Comparison of ENCODE assay signal across 8 mouse cellular contexts in the genomic region with DNA sequence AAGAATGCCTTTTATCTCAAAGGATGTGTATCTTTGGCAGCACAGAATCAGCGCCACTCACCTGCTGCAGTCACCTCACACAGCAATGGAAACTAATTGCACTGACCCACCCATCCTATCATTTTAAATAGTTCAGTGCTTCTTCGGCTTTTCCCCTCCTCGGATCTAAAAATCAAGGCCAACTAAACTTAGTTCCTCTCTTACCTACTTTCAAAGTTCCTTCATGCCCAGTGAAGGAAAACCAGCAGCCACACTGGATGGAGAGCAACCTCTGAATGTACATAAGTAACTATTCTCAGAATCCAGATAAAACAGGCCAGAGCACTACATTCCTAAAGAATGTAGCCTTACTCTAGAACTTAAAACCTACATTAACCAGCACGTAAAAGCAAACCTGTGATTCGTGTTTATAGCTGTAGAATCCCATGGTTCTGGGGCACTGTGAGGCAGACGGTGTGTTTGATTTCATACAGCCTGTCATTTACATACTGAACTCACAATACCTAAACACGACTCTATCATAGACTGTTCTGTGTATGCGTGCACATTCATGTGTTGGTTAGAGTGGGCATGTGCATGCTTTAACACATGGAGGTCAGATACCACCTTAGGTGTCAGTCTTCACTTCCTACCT. TPM values are rescaled to one million over a fixed set of nuclear protein-coding genes. Genes with fewer than 3 reads are reported as not detected.
DNase-seq lines count a peak whose midpoint lies in the region; ATAC-seq and TF ChIP-seq lines count a peak whose summit lies in the region.

No protein-coding gene starts in this region.

- H3K79me2 ChIP-seq in macrophage (ENCODE audit: inconsistent target), result peaks cover 37% of the 10 kb centered on the region

- peaks cover 32% of the 10 kb centered on the region for H3K4me1 ChIP-seq in heart, embryonic 15.5 days (replicated peaks)
- H3K4me1 ChIP-seq in ES-E14 (ENCODE audit: control insufficient read depth in 2 of 2, insufficient read depth in 2 of 2, low read length in 2 of 2, poor library complexity in 1 of 2), result peaks cover 0 to 5% of the 10 kb centered on the region in 2 experiments; a peak in 2 of 4 replicates
- peaks cover 10% of the 10 kb centered on the region for H3K4me1 ChIP-seq in hindbrain, embryonic 11.5 days (replicated peaks; ENCODE audit: control insufficient read depth, insufficient read depth, low read length)

- no peaks in the 10 kb centered on the region for H3K9me3 ChIP-seq in heart, embryonic 15.5 days (replicated peaks)
- H3K9me3 ChIP-seq in ES-E14 (ENCODE audit: control insufficient read depth, insufficient read depth, low read depth, low read length), result no peaks in the 10 kb centered on the region
- H3K9me3 ChIP-seq in hindbrain, embryonic 11.5 days (ENCODE audit: control insufficient read depth, low read length), result no peaks in the 10 kb centered on the region

- H3K4me3 ChIP-seq in heart, embryonic 15.5 days, result peak overlapping the region; percentile 74
- peak overlapping the region; percentile 78 to 98; a peak in 2 of 4 replicates for H3K4me3 ChIP-seq in ES-E14 (ENCODE audit: insufficient read depth in 1 of 2, low read depth in 1 of 2, low read length in 2 of 2, poor library complexity in 1 of 2, severe bottlenecking in 1 of 2)
- peak overlapping the region; percentile 74; the same call in 1 of the 2 replicates for H3K4me3 ChIP-seq in hindbrain, embryonic 11.5 days (ENCODE audit: low read depth, low read length)
- H3K4me3 ChIP-seq in macrophage (ENCODE audit: inconsistent target), result peak overlapping the region; percentile 61

- peak overlapping the region; percentile 89 for H3K4me2 ChIP-seq in heart, embryonic 15.5 days
- H3K4me2 ChIP-seq in hindbrain, embryonic 11.5 days (replicated peaks; ENCODE audit: low read depth, low read length), result no peak overlapping the region

- no peak for DNase-seq in heart, postnatal 4 days
- DNase-seq in ES-E14 (ENCODE audit: low read depth, low spot score), result no peak
- no peak for DNase-seq in hindbrain, embryonic 11.5 days (ENCODE audit: low spot score)
- no peak for DNase-seq in adrenal gland, postnatal 10 days
- no peak for DNase-seq in thymus, postnatal 36 days

- peak overlapping the region; percentile 78; the same call in 1 of the 2 replicates for H3K27ac ChIP-seq in heart, embryonic 15.5 days
- no peak overlapping the region for H3K27ac ChIP-seq in ES-E14 (ENCODE audit: insufficient read depth, low read depth, low read length, poor library complexity, severe bottlenecking)
- no peak overlapping the region for H3K27ac ChIP-seq in hindbrain, embryonic 11.5 days (ENCODE audit: low read depth, low read length)
- H3K27ac ChIP-seq in macrophage, result peak overlapping the region; percentile 41; the same call in 1 of the 2 replicates

- 83% methylated on average over 8 of the region's 8 CpGs for WGBS in heart, embryonic 15.5 days
- WGBS in hindbrain, embryonic 11.5 days, result 92% methylated on average over 8 of the region's 8 CpGs
- WGBS in macrophage (ENCODE audit: missing documents), result 85% methylated on average over 8 of the region's 8 CpGs

- in situ Hi-C loops in ES-E14 (cut with MboI; ENCODE audit: low sequenced_read_pairs in 2 of 2, unreplicated experiment in 2 of 2), result loop anchor here in 1 of 2 experiments (25.0 kb wide), 1 partner anchor 98 kb away; a partner anchor contains a TSS

- H3K36me3 ChIP-seq in heart, embryonic 15.5 days, result peaks cover 31% of the 10 kb centered on the region
- H3K36me3 ChIP-seq in ES-E14 (ENCODE audit: control insufficient read depth, insufficient read depth, low read length, poor library complexity, severe bottlenecking) (peaks cover 19% of the 10 kb centered on the region), macrophage (ENCODE audit: inconsistent target) (0 out of 2 replicates have a peak, but pooled peaks cover 15% of the 10 kb centered on the region)
- H3K36me3 ChIP-seq in hindbrain, embryonic 11.5 days (ENCODE audit: control insufficient read depth, insufficient read depth, low read length), result no peaks in the 10 kb centered on the region; the same call in 1 of the 2 replicates

- no peak for ATAC-seq in heart, embryonic 15.5 days (replicated peaks; ENCODE audit: insufficient number of reproducible peaks, insufficient read depth, low FRiP score, low read depth)
- ATAC-seq in hindbrain, embryonic 11.5 days (ENCODE audit: low FRiP score), result no peak
- no peak for ATAC-seq in erythroid progenitor cell, adult 5-6 weeks (replicated peaks; ENCODE audit: low FRiP score, poor library complexity, severe bottlenecking)

- H3K9ac ChIP-seq in heart, embryonic 15.5 days, result no peak overlapping the region
- no peak overlapping the region; the same call in 1 of the 2 replicates for H3K9ac ChIP-seq in ES-E14 (ENCODE audit: insufficient read depth, low read depth, low read length, poor library complexity, severe bottlenecking)
- no peak overlapping the region for H3K9ac ChIP-seq in hindbrain, embryonic 11.5 days (ENCODE audit: low read depth, low read length)

- H3K27me3 ChIP-seq in heart, embryonic 15.5 days, result no peaks in the 10 kb centered on the region
- no peaks in the 10 kb centered on the region for H3K27me3 ChIP-seq in hindbrain, embryonic 11.5 days (ENCODE audit: control insufficient read depth, insufficient read depth, low read length)

TF ChIP-seq in ES-E14, 5 proteins besides CTCF, POLR2A, EP300 and RAD21:
- TF ChIP-seq HCFC1 (IDR thresholded peaks at IDR 0.05; ENCODE audit: borderline replicate concordance, insufficient read depth, low read length), result no peak
- no peak for TF ChIP-seq ZC3H11A (IDR thresholded peaks at IDR 0.05; ENCODE audit: borderline replicate concordance, low read depth, low read length)
TF ChIP-seq in ES-E14: peak in this region for 0.

RNA-seq across cellular contexts. Expression of a gene that starts 0.9 kb away (rescaled TPM):
- polyA plus RNA-seq in heart, embryonic 15.5 days (2015; fragmentation: Nextera tagmentation; extraction: Ambion mirVana), result 89.5 and 99.0 TPM in 2 replicates
- 10 to 100 TPM; 39.7 to 42.5 TPM for total RNA-seq in heart, postnatal 4 days (2021)
- total RNA-seq in ES-E14 (2012; rRNA removed), result 54.4 and 72.4 TPM in 2 replicates
- 164 and 228 TPM in 2 replicates for polyA plus RNA-seq in hindbrain, embryonic 11.5 days (2014; fragmentation: Nextera tagmentation; extraction: Ambion mirVana)
- 10 to 100 TPM in 6 of 26 experiments, 1 to 10 TPM in 20; 1.4 to 11.9 (median 4.3) TPM for total RNA-seq in macrophage (2018; cell fraction: chromatin; rRNA removed)
- total RNA-seq in macrophage (2018; cell fraction: cytosol; rRNA removed), result 10 to 100 TPM; 13.5 to 28.1 (median 18.6) TPM
- 10 to 100 TPM in 6 of 26 experiments, 1 to 10 TPM in 20; 2.1 to 22.0 (median 6.1) TPM for total RNA-seq in macrophage (2018; cell fraction: nucleus; rRNA removed)
- 18.9 to 48.0 TPM (median 43.5 TPM) in 3 replicates for polyA plus RNA-seq in macrophage (2018)
- total RNA-seq in adrenal gland, postnatal 10 days (2021), result 10 to 100 TPM; 33.7 to 36.6 TPM
- 86.9 and 96.0 TPM in 2 replicates for total RNA-seq in erythroid progenitor cell, adult 5-6 weeks (2015; ENCODE audit: low replicate concordance)
- total RNA-seq in erythroid progenitor cell, adult 5-6 weeks (2017; ENCODE audit: low replicate concordance), result 210 and 262 TPM in 2 replicates

RNA-seq across cellular contexts. Expression of a gene that starts 3.9 kb away (rescaled TPM):
- 88.5 and 98.2 TPM in 2 replicates for polyA plus RNA-seq in heart, embryonic 15.5 days (2015; fragmentation: Nextera tagmentation; extraction: Ambion mirVana)
- total RNA-seq in heart, postnatal 4 days (2021), result 10 to 100 TPM; 68.8 to 70.0 TPM
- total RNA-seq in ES-E14 (2012; rRNA removed), result 95.4 and 96.3 TPM in 2 replicates
- 71.2 and 74.7 TPM in 2 replicates for polyA plus RNA-seq in hindbrain, embryonic 11.5 days (2014; fragmentation: Nextera tagmentation; extraction: Ambion mirVana)
- 1 to 10 TPM in 21 of 26 experiments, under 1 TPM in 5; 0.30 to 9.6 (median 3.0) TPM for total RNA-seq in macrophage (2018; cell fraction: chromatin; rRNA removed)
- 10 to 100 TPM; 15.6 to 35.4 (median 26.7) TPM for total RNA-seq in macrophage (2018; cell fraction: cytosol; rRNA removed)
- 10 to 100 TPM in 4 of 26 experiments, 1 to 10 TPM in 22; 2.4 to 15.6 (median 6.4) TPM for total RNA-seq in macrophage (2018; cell fraction: nucleus; rRNA removed)
- 11.6 to 27.2 TPM (median 18.7 TPM) in 3 replicates for polyA plus RNA-seq in macrophage (2018)
- total RNA-seq in adrenal gland, postnatal 10 days (2021), result 100 to 1,000 TPM in 1 of 2 experiments, 10 to 100 TPM in 1; 93.8 to 101 TPM
- total RNA-seq in erythroid progenitor cell, adult 5-6 weeks (2015; ENCODE audit: low replicate concordance), result 9.2 and 20.2 TPM in 2 replicates
- total RNA-seq in erythroid progenitor cell, adult 5-6 weeks (2017; ENCODE audit: low replicate concordance), result 6.9 and 15.9 TPM in 2 replicates

RNA-seq across cellular contexts. Expression of a gene that starts 41.6 kb away (rescaled TPM):
- 23.1 and 27.3 TPM in 2 replicates for polyA plus RNA-seq in heart, embryonic 15.5 days (2015; fragmentation: Nextera tagmentation; extraction: Ambion mirVana)
- 10 to 100 TPM; 34.4 to 35.8 TPM for total RNA-seq in heart, postnatal 4 days (2021)
- 18.0 and 19.6 TPM in 2 replicates for total RNA-seq in ES-E14 (2012; rRNA removed)
- 56.5 and 61.9 TPM in 2 replicates for polyA plus RNA-seq in hindbrain, embryonic 11.5 days (2014; fragmentation: Nextera tagmentation; extraction: Ambion mirVana)
- total RNA-seq in macrophage (2018; cell fraction: chromatin; rRNA removed), result 100 to 1,000 TPM in 1 of 26 experiments, 10 to 100 TPM in 25; 10.9 to 101 (median 48.3) TPM
- total RNA-seq in macrophage (2018; cell fraction: cytosol; rRNA removed), result 10 to 100 TPM; 11.6 to 25.2 (median 17.8) TPM
- 10 to 100 TPM in 23 of 26 experiments, 1 to 10 TPM in 3; 7.6 to 75.4 (median 23.7) TPM for total RNA-seq in macrophage (2018; cell fraction: nucleus; rRNA removed)
- 17.1 to 22.7 TPM (median 22.6 TPM) in 3 replicates for polyA plus RNA-seq in macrophage (2018)
- 10 to 100 TPM; 29.3 to 35.3 TPM for total RNA-seq in adrenal gland, postnatal 10 days (2021)
- total RNA-seq in erythroid progenitor cell, adult 5-6 weeks (2015; ENCODE audit: low replicate concordance), result 13.4 and 27.4 TPM in 2 replicates
- 17.8 and 24.6 TPM in 2 replicates for total RNA-seq in erythroid progenitor cell, adult 5-6 weeks (2017; ENCODE audit: low replicate concordance)

RNA-seq across cellular contexts. Expression of a gene that starts 41.6 kb away (rescaled TPM):
- 28.2 and 37.5 TPM in 2 replicates for polyA plus RNA-seq in heart, embryonic 15.5 days (2015; fragmentation: Nextera tagmentation; extraction: Ambion mirVana)
- total RNA-seq in heart, postnatal 4 days (2021), result 10 to 100 TPM; 33.6 to 35.7 TPM
- 35.1 and 53.5 TPM in 2 replicates for total RNA-seq in ES-E14 (2012; rRNA removed)
- 64.0 and 69.0 TPM in 2 replicates for polyA plus RNA-seq in hindbrain, embryonic 11.5 days (2014; fragmentation: Nextera tagmentation; extraction: Ambion mirVana)
- 10 to 100 TPM in 23 of 26 experiments, 1 to 10 TPM in 3; 7.9 to 50.2 (median 26.4) TPM for total RNA-seq in macrophage (2018; cell fraction: chromatin; rRNA removed)
- 10 to 100 TPM; 15.2 to 29.3 (median 23.4) TPM for total RNA-seq in macrophage (2018; cell fraction: cytosol; rRNA removed)
- total RNA-seq in macrophage (2018; cell fraction: nucleus; rRNA removed), result 10 to 100 TPM in 23 of 26 experiments, 1 to 10 TPM in 3; 6.6 to 37.6 (median 20.1) TPM
- polyA plus RNA-seq in macrophage (2018), result 20.4 to 33.9 TPM (median 25.3 TPM) in 3 replicates
- total RNA-seq in adrenal gland, postnatal 10 days (2021), result 10 to 100 TPM; 38.8 to 42.3 TPM
- 13.7 and 15.1 TPM in 2 replicates for total RNA-seq in erythroid progenitor cell, adult 5-6 weeks (2015; ENCODE audit: low replicate concordance)
- total RNA-seq in erythroid progenitor cell, adult 5-6 weeks (2017; ENCODE audit: low replicate concordance), result 13.1 and 23.3 TPM in 2 replicates

Comparison
In these comparisons a context has a peak if more than half of its experiments do, and no peak if none do; other contexts are left out.
1. H3K27ac ChIP-seq: peak in heart, embryonic 15.5 days (single experiment) and macrophage (single experiment); none in ES-E14 (single experiment) and hindbrain, embryonic 11.5 days (single experiment).
2. Peak in every context shown above with its lines, with median percentiles within 50 percentile points of each other: H3K4me3 ChIP-seq.